Mouse (Mus musculus) testis, adult 2 months (tissue): Measurements from ENCODE around the gene Nalcn.

Source experiments
- CTCF ChIP-seq: fragments of 200-500 bp; IDR thresholded peaks from 2 replicates; pipeline ENCODE4 v1.5.1; 2012; ENCODE audit warnings: low read depth, mild to moderate bottlenecking, inconsistent platforms, low read length, moderate library complexity; ENCODE audit not compliant: control insufficient read depth, insufficient read depth, insufficient replicate concordance
- POLR2A ChIP-seq: fragments of 200-500 bp; IDR thresholded peaks from 2 replicates; pipeline ENCODE4 v1.6.1; 2012; ENCODE audit warnings: low read depth, mild to moderate bottlenecking, inconsistent platforms, low read length, moderate library complexity; ENCODE audit not compliant: control insufficient read depth

DNA sequence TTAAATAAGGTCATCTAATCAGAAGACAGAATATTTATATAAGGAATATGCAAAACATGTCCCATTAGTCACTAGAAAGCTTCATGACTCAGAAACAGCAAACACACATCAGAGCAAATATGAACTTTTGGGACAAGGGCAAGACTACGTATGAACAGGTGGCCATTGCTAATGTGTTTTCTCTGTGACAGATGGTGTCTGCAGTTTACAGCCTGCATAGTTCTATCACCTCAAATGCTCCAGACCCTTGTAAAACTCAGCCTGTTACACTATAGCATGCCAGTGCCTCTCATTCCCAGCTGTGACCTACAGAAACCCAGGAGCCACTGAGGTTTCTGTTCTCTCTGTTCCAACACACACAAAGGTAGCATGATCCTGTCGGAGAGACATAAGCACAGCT lies 91.3 kb downstream of the Nalcn start:
- TF ChIP-seq CTCF = no peak
- no peak for TF ChIP-seq POLR2A
